Mouse (Mus musculus): ENCODE results near the gene Ndufb10.

DNA sequence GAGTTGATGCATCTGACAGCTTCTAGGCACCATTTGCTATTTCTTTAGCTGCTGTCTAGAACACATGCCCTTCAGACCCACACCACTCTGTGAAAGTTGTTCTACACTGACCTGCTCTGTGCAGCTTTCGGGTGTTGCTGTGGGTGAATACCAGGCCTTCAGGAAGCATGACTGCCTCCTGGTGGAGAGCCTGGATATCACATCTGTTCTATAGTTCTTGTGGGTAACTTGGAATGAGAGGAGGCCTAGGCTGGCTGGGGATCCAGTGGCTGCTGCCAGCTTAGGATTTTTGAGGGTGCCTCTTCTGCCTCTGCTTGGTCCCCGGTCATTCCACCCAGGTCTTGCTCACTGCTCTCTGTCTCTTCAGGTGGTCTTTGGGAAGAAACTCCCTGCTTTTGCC is 48.1 kb downstream of the Ndufb10 start:
- TF ChIP-seq EP300 (IDR thresholded peaks at IDR 0.05; ENCODE audit: insufficient read depth, low read depth, low read length) (no peak), POLR2A (IDR thresholded peaks at IDR 0.05; ENCODE audit: insufficient read depth, low read depth, low read length) (no peak), CTCF (IDR thresholded peaks at IDR 0.05) (peak; percentile 87)
